Mouse (Mus musculus): ENCODE results near the gene Rnf216. TPM values are rescaled to one million over a fixed set of nuclear protein-coding genes. Genes with fewer than 3 reads are reported as not detected.

The Rnf216 gene
- polyA plus RNA-seq (2014; fragmentation: Nextera tagmentation; extraction: Ambion mirVana), result 25.0 and 36.8 TPM in 2 replicates

DNA sequence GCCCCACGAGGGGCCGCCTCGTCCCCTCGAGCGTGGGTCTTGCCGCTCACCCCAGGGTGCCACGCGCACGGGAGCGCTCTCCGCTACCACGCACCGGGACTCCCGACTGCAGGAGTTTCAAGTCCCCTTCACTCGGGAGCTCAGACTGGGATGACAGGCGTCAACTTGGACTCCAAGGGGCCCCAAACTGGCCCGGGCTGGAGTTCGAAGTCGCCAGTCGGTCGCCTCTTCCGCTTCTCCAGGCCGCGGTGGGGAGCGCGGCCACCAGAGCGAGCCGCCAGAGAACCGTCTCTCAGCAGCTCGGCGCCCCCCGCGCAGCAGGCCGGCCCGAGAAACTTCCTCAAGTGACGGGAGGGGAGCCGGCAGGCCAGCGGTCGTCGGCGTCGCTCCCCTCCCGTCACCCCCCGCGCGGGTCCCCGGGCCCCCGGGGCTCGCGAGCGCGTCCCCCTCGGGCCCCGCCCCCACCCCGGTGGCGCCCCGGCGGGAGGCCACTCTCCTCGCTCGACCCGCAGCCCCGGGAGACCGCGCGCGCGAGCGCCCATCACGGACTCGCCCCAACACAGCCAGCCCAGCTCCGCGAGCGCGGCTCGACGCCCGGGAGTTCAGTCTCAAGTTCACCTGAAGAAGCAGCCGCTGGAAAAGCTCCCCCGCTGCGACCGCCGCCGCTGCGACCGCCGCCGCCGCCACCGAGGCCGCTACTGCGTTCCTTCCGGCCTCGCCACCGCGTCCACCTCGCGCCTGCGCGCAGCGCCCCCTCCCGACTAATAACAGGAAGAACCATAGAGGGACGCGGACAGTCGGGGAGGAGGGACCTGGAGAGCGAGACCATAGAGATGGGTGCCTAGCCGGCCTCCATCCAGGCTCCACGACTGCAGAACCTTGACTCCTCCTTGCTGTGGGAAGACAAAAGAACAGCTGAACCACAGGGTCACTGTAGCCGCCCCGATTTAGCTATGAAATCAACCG lies at the start of gene Rnf216:
TSS of gene Rnf216 (minus strand) at position 714 of the 966 bp plus-strand sequence.
- Histone ChIP-seq H3K4me3 (ENCODE audit: low read depth, low read length) (peak within 1 kb of the TSS; percentile 67), H3K27ac (ENCODE audit: low read depth, low read length) (peak within 1 kb of the TSS; percentile 71), H3K9ac (replicated peaks; ENCODE audit: low read depth, low read length) (peak within 1 kb of the TSS; percentile 73), H3K27me3 (ENCODE audit: control insufficient read depth, insufficient read depth, low read length) (no peaks in the 10 kb centered on the region), H3K36me3 (ENCODE audit: control insufficient read depth, insufficient read depth, low read length) (no peaks in the 10 kb centered on the region), H3K9me3 (ENCODE audit: control insufficient read depth, low read length) (no peaks in the 10 kb centered on the region), H3K4me1 (ENCODE audit: control insufficient read depth, insufficient read depth, low read length) (0 out of 2 replicates have a peak, but pooled peaks cover 8% of the 10 kb centered on the region), H3K4me2 (ENCODE audit: low read depth, low read length) (peak within 1 kb of the TSS; percentile 70)
- ATAC-seq (ENCODE audit: low read depth), result peak; percentile 96
- under 1% methylated on average over 81 of the region's 110 CpGs for WGBS

DNA sequence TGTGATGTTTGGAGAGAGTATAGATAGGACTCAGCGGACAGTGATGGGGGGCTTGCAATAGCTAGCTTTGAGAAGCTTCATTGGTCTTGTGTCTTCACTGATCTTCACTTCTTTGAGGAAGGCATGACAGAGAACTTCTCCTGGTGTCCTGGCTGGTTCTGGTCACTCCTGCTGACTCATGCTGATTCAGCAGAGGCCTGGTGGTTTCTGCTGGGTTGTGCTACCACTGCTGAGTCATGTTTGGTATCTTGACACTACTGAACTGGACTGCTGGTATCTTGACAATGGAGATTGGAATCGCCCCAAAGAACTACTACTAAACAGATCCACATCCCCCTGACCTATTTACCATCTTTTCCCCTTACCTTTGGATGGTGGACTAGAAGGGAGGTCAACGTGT lies 42.7 kb upstream of the Rnf216 start:
- Histone ChIP-seq H3K4me1 (ENCODE audit: control insufficient read depth, insufficient read depth, low read length) (no peaks in the 10 kb centered on the region), H3K27me3 (ENCODE audit: control insufficient read depth, insufficient read depth, low read length) (peaks cover 5% of the 10 kb centered on the region), H3K9ac (replicated peaks; ENCODE audit: low read depth, low read length) (no peak overlapping the region), H3K4me2 (ENCODE audit: low read depth, low read length) (no peak overlapping the region), H3K36me3 (ENCODE audit: control insufficient read depth, insufficient read depth, low read length) (no peaks in the 10 kb centered on the region), H3K27ac (ENCODE audit: low read depth, low read length) (no peak overlapping the region), H3K4me3 (ENCODE audit: low read depth, low read length) (no peak overlapping the region), H3K9me3 (ENCODE audit: control insufficient read depth, low read length) (no peaks in the 10 kb centered on the region)
- 86% methylated on average over 3 of the region's 3 CpGs for WGBS
- ATAC-seq (ENCODE audit: low read depth), result no peak

DNA sequence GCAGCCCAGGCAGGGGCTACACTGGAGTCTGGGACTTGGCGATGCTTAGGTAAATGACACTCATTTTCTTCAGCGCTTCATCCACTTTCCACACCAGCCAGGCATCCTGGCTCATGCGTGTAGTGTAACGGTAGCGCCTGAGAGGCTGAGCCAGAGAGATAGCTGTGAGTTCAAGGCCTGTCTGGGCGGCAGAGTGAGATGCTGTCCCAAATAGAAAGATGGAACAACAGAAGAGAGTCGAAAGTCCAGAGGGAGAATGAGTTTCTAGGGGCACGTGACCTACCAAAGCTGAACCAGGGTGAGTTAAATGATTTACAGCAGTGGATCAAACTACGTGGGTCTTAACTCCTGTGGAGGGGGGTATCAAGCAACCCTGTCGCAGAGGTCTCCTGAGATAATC lies 41.0 kb upstream of the Rnf216 start:
- H3K36me3 ChIP-seq (ENCODE audit: control insufficient read depth, insufficient read depth, low read length), result no peaks in the 10 kb centered on the region
- no peak for ATAC-seq (ENCODE audit: low read depth)
- H3K4me3 ChIP-seq (ENCODE audit: low read depth, low read length), result no peak overlapping the region
- H3K4me1 ChIP-seq (ENCODE audit: control insufficient read depth, insufficient read depth, low read length), result no peaks in the 10 kb centered on the region
- H3K27ac ChIP-seq (ENCODE audit: low read depth, low read length), result no peak overlapping the region
- H3K27me3 ChIP-seq (ENCODE audit: control insufficient read depth, insufficient read depth, low read length), result peaks cover 5% of the 10 kb centered on the region
- no peak overlapping the region for H3K4me2 ChIP-seq (ENCODE audit: low read depth, low read length)
- H3K9ac ChIP-seq (replicated peaks; ENCODE audit: low read depth, low read length), result no peak overlapping the region
- 92% methylated on average over 10 of the region's 10 CpGs for WGBS
- H3K9me3 ChIP-seq (ENCODE audit: control insufficient read depth, low read length), result no peaks in the 10 kb centered on the region

DNA sequence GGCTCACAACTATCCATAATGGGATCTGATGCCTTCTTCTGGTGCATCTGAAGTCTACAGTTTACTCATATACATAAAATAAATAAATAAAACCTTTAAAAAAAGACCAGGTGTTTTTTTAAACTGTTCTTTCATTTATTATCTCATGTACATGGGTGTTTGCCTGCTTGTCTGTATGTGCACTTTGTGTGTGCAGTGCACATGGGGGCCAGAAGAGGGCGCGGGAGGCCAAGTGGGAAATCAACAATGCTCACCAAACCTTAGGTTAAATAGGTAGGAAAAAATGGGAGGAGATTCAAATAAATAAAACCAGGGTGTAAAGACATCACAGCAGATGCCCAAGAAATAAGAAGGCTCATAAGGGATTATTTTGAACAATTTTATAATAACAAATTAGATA lies 37.2 kb upstream of the Rnf216 start:
- H3K4me1 ChIP-seq (ENCODE audit: control insufficient read depth, insufficient read depth, low read length), result no peaks in the 10 kb centered on the region

DNA sequence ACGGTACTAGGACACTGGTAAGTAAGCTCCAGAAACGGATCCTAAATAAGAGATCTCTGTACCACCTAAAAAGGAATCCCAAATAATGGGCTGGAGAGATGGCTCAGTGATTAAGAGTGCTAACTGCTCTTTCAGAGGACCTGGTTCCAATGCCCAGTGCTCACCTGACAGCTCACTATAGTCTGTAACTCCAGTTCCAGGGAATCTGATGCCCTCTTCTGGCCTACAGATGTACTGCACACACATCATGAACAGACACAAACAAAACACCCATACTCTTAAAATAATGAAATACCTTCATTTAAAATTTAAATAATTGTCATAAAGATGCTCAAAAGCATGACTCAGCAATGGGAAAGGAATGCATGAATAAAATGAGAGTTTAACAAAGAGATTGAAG lies 36.7 kb upstream of the Rnf216 start:
- WGBS, result 95% methylated on average over 2 of the region's 2 CpGs

More for the DNA sequence above, 37.2 kb upstream of the Rnf216 start:
- no peak overlapping the region for H3K27ac ChIP-seq (ENCODE audit: low read depth, low read length)
- no peak overlapping the region for H3K9ac ChIP-seq (replicated peaks; ENCODE audit: low read depth, low read length)
- H3K36me3 ChIP-seq (ENCODE audit: control insufficient read depth, insufficient read depth, low read length), result no peaks in the 10 kb centered on the region
- H3K27me3 ChIP-seq (ENCODE audit: control insufficient read depth, insufficient read depth, low read length), result no peaks in the 10 kb centered on the region
- no peak overlapping the region for H3K4me2 ChIP-seq (ENCODE audit: low read depth, low read length)
- no peaks in the 10 kb centered on the region for H3K9me3 ChIP-seq (ENCODE audit: control insufficient read depth, low read length)
- no peak for ATAC-seq (ENCODE audit: low read depth)
- H3K4me3 ChIP-seq (ENCODE audit: low read depth, low read length), result no peak overlapping the region
- 93% methylated on average over 2 of the region's 2 CpGs for WGBS

DNA sequence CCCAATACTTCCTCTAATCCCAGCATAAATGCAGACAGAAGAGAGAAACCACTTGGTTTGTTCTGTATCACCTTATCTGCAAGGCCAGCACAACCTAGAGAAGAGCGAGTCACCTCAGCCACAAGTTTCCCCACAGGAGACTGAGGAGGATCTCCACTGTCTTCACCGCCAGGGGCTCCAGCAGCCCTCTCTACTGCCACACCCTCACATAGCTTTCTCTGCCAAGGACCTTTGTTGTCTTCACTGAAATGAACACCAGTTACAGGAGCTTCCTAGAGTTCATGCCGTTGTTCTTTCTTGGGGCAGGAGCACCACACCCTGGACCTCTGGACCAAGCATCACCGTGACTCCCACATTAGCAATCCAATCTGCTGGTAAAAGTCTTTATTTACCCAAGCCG lies 35.9 kb upstream of the Rnf216 start:
- H3K4me1 ChIP-seq (ENCODE audit: control insufficient read depth, insufficient read depth, low read length), result no peaks in the 10 kb centered on the region
- ATAC-seq (ENCODE audit: low read depth), result no peak
- no peak overlapping the region for H3K27ac ChIP-seq (ENCODE audit: low read depth, low read length)
- H3K27me3 ChIP-seq (ENCODE audit: control insufficient read depth, insufficient read depth, low read length), result no peaks in the 10 kb centered on the region
- H3K9me3 ChIP-seq (ENCODE audit: control insufficient read depth, low read length), result no peaks in the 10 kb centered on the region
- no peak overlapping the region for H3K9ac ChIP-seq (replicated peaks; ENCODE audit: low read depth, low read length)
- no peak overlapping the region for H3K4me3 ChIP-seq (ENCODE audit: low read depth, low read length)
- no peaks in the 10 kb centered on the region for H3K36me3 ChIP-seq (ENCODE audit: control insufficient read depth, insufficient read depth, low read length)
- H3K4me2 ChIP-seq (ENCODE audit: low read depth, low read length), result no peak overlapping the region
- 88% methylated on average over 5 of the region's 5 CpGs for WGBS

More for the DNA sequence above, 36.7 kb upstream of the Rnf216 start:
- Histone ChIP-seq H3K9ac (replicated peaks; ENCODE audit: low read depth, low read length) (no peak overlapping the region), H3K4me1 (ENCODE audit: control insufficient read depth, insufficient read depth, low read length) (no peaks in the 10 kb centered on the region), H3K4me2 (ENCODE audit: low read depth, low read length) (no peak overlapping the region), H3K27me3 (ENCODE audit: control insufficient read depth, insufficient read depth, low read length) (no peaks in the 10 kb centered on the region), H3K36me3 (ENCODE audit: control insufficient read depth, insufficient read depth, low read length) (no peaks in the 10 kb centered on the region), H3K4me3 (ENCODE audit: low read depth, low read length) (no peak overlapping the region), H3K9me3 (ENCODE audit: control insufficient read depth, low read length) (no peaks in the 10 kb centered on the region), H3K27ac (ENCODE audit: low read depth, low read length) (no peak overlapping the region)
- no peak for ATAC-seq (ENCODE audit: low read depth)

DNA sequence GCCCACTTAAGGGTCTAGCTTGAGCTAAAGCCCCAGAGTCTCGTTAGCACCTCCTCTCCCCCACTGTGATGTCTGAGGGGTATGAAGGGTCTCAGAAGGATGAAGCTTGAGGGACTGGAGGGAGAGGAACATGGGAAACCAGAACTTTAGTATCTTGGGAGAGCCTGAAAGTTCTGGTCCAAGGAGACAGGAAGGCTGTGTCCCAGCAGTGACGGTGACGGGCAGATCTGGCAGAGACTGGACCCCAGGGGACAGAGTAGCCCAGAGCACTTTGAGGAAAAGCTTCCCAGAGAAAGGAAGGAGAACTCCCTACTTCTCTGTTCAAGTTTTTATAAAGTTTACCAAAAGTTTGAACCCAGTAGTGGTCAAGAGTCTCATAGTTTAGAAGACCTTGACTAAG lies 34.7 kb upstream of the Rnf216 start, which contains the start of gene Olfr718-ps1:
TSS of gene Olfr718-ps1 (minus strand) at position 101 of the 400 bp plus-strand sequence.
- no peaks in the 10 kb centered on the region for H3K36me3 ChIP-seq (ENCODE audit: control insufficient read depth, insufficient read depth, low read length)
- no peak within 1 kb of the TSS for H3K27ac ChIP-seq (ENCODE audit: low read depth, low read length)
- no peak within 1 kb of the TSS for H3K4me2 ChIP-seq (ENCODE audit: low read depth, low read length)
- H3K4me3 ChIP-seq (ENCODE audit: low read depth, low read length), result no peak within 1 kb of the TSS
- no peaks in the 10 kb centered on the region for H3K4me1 ChIP-seq (ENCODE audit: control insufficient read depth, insufficient read depth, low read length)
- 79% methylated on average over 3 of the region's 3 CpGs for WGBS
- no peak for ATAC-seq (ENCODE audit: low read depth)
- no peaks in the 10 kb centered on the region for H3K9me3 ChIP-seq (ENCODE audit: control insufficient read depth, low read length)
- H3K27me3 ChIP-seq (ENCODE audit: control insufficient read depth, insufficient read depth, low read length), result no peaks in the 10 kb centered on the region
- H3K9ac ChIP-seq (replicated peaks; ENCODE audit: low read depth, low read length), result no peak within 1 kb of the TSS

DNA sequence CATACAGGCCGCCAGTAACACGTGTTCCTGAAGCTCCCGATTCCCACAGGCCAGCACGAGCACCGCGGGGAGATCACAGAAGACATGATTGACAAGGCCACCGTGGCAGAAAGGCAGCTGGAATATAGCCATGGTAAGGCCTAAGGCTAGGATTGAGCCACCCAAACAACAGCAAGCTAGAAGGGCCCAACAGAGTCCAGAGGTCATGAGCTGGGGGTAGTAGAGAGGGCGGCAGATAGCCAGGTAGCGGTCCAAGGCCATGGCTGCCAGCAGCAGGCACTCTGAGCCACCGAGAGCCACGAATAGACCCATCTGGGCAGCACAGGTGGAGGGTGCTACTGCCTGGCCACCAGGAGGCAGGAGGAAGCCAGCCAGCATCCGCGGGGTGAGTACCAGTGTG lies 24.8 kb upstream of the Rnf216 start:
- no peaks in the 10 kb centered on the region for H3K9me3 ChIP-seq (ENCODE audit: control insufficient read depth, low read length)
- WGBS, result 90% methylated on average over 13 of the region's 13 CpGs

DNA sequence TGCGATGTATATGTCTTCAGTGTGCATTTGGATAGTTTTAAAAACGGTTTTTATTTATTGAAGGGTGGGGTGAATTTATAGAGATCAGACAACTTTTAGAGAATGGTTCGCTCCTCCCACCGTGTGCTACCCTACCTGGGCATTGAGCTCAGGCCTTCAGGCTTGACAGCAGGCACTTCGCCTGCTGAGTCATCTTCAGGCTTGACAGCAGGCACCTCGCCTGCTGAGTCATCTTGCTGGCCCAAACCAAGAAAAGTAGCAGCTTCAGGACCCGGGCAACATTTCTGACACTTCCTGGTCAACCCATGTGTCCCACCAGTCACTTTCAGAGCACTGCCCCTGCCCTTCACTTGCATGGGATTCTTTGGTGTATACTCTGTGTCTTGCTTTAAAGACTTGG lies 22.2 kb upstream of the Rnf216 start:
- Histone ChIP-seq H3K9ac (replicated peaks; ENCODE audit: low read depth, low read length) (no peak overlapping the region), H3K27ac (ENCODE audit: low read depth, low read length) (no peak overlapping the region), H3K4me1 (ENCODE audit: control insufficient read depth, insufficient read depth, low read length) (no peaks in the 10 kb centered on the region), H3K4me3 (ENCODE audit: low read depth, low read length) (no peak overlapping the region), H3K27me3 (ENCODE audit: control insufficient read depth, insufficient read depth, low read length) (no peaks in the 10 kb centered on the region), H3K36me3 (ENCODE audit: control insufficient read depth, insufficient read depth, low read length) (no peaks in the 10 kb centered on the region), H3K4me2 (ENCODE audit: low read depth, low read length) (no peak overlapping the region), H3K9me3 (ENCODE audit: control insufficient read depth, low read length) (no peaks in the 10 kb centered on the region)
- whole genome bisulfite sequencing, result 94% methylated on average over 7 of the region's 7 CpGs
- no peak for ATAC-seq (ENCODE audit: low read depth)

More for the DNA sequence above, 24.8 kb upstream of the Rnf216 start:
- Histone ChIP-seq H3K27ac (ENCODE audit: low read depth, low read length) (no peak overlapping the region), H3K36me3 (ENCODE audit: control insufficient read depth, insufficient read depth, low read length) (no peaks in the 10 kb centered on the region), H3K4me2 (ENCODE audit: low read depth, low read length) (no peak overlapping the region), H3K9ac (replicated peaks; ENCODE audit: low read depth, low read length) (no peak overlapping the region), H3K4me1 (ENCODE audit: control insufficient read depth, insufficient read depth, low read length) (no peaks in the 10 kb centered on the region), H3K4me3 (ENCODE audit: low read depth, low read length) (no peak overlapping the region), H3K27me3 (ENCODE audit: control insufficient read depth, insufficient read depth, low read length) (no peaks in the 10 kb centered on the region)
- no peak for ATAC-seq (ENCODE audit: low read depth)

Data from neural tube, embryonic 14.5 days (tissue).